ENCODE assay signal across 8 mouse cellular contexts in genomic region chr10:69211976-69212375, GRCm38 (mm10). TPM values are rescaled to one million over a fixed set of nuclear protein-coding genes. Genes with fewer than 3 reads are reported as not detected.
DNase-seq lines count a peak whose midpoint lies in the region; ATAC-seq and TF ChIP-seq lines count a peak whose summit lies in the region.

No protein-coding gene starts in this region.

- ATAC-seq in hindbrain, postnatal 0 days = peak; percentile 4; the same call in 1 of the 2 replicates
- no peak for ATAC-seq in limb, embryonic 15.5 days (ENCODE audit: insufficient number of reproducible peaks, low FRiP score, low TSS enrichment, low read depth)
- no peak for ATAC-seq in midbrain, postnatal 0 days (ENCODE audit: low FRiP score)

- H3K4me2 ChIP-seq in hindbrain, postnatal 0 days (ENCODE audit: low read depth, low read length) = peak overlapping the region; percentile 93
- H3K4me2 ChIP-seq in limb, embryonic 15.5 days = peak overlapping the region; percentile 84
- peak overlapping the region; percentile 94 for H3K4me2 ChIP-seq in midbrain, postnatal 0 days (ENCODE audit: low read depth, low read length, poor library complexity, severe bottlenecking)

- no peaks in the 10 kb centered on the region for H3K9me3 ChIP-seq in hindbrain, postnatal 0 days (ENCODE audit: low read length)
- H3K9me3 ChIP-seq in limb, embryonic 15.5 days = no peaks in the 10 kb centered on the region
- H3K9me3 ChIP-seq in midbrain, postnatal 0 days (ENCODE audit: low read length) = no peaks in the 10 kb centered on the region

- peaks cover 14% of the 10 kb centered on the region for H3K4me1 ChIP-seq in hindbrain, postnatal 0 days (ENCODE audit: insufficient read depth, low read length)
- peaks cover 16% of the 10 kb centered on the region for H3K4me1 ChIP-seq in limb, embryonic 15.5 days
- 0 out of 2 replicates have a peak, but pooled peaks cover 8% of the 10 kb centered on the region for H3K4me1 ChIP-seq in midbrain, postnatal 0 days (ENCODE audit: insufficient read depth, low read length)

- H3K36me3 ChIP-seq in hindbrain, postnatal 0 days (ENCODE audit: insufficient read depth, low read length) = no peaks in the 10 kb centered on the region
- H3K36me3 ChIP-seq in limb, embryonic 15.5 days = peaks cover 10% of the 10 kb centered on the region
- no peaks in the 10 kb centered on the region for H3K36me3 ChIP-seq in midbrain, postnatal 0 days (ENCODE audit: insufficient read depth, low read length)

- H3K4me3 ChIP-seq in hindbrain, postnatal 0 days (ENCODE audit: low read length) = peak overlapping the region; percentile 85
- peak overlapping the region; percentile 81 for H3K4me3 ChIP-seq in limb, embryonic 15.5 days
- H3K4me3 ChIP-seq in midbrain, postnatal 0 days (ENCODE audit: low read depth, low read length) = peak overlapping the region; percentile 83

- no peak for TF ChIP-seq CTCF in hindbrain, postnatal 0 days (IDR thresholded peaks at IDR 0.05; ENCODE audit: low read depth)
- TF ChIP-seq CTCF in midbrain, postnatal 0 days (IDR thresholded peaks at IDR 0.05) = no peak

- H3K9ac ChIP-seq in hindbrain, postnatal 0 days (replicated peaks; ENCODE audit: low read length) = peak overlapping the region; percentile 92
- peak overlapping the region; percentile 88 for H3K9ac ChIP-seq in limb, embryonic 15.5 days
- peak overlapping the region; percentile 91 for H3K9ac ChIP-seq in midbrain, postnatal 0 days (replicated peaks; ENCODE audit: low read length, poor library complexity, severe bottlenecking)

- peak overlapping the region; percentile 95 for H3K27ac ChIP-seq in hindbrain, postnatal 0 days
- peak overlapping the region; percentile 99 for H3K27ac ChIP-seq in limb, embryonic 15.5 days
- peak overlapping the region; percentile 97 for H3K27ac ChIP-seq in midbrain, postnatal 0 days (ENCODE audit: low read depth, low read length)

- no peaks in the 10 kb centered on the region for H3K27me3 ChIP-seq in hindbrain, postnatal 0 days (ENCODE audit: insufficient read depth, low read length)
- H3K27me3 ChIP-seq in limb, embryonic 15.5 days = no peaks in the 10 kb centered on the region
- H3K27me3 ChIP-seq in midbrain, postnatal 0 days (ENCODE audit: insufficient read depth, low read length) = no peaks in the 10 kb centered on the region

- DNase-seq in cerebellum, postnatal 14 days = peak; percentile 28
- no peak for DNase-seq in cerebellum, adult 11 months
- DNase-seq in adrenal gland, postnatal 25 days = peak; percentile 12
- peak; percentile 64 for DNase-seq in gastrocnemius, adult 18-20 months (ENCODE audit: low spot score)
- DNase-seq in hindbrain, postnatal 0 days (ENCODE audit: low spot score) = peak; percentile 62
- DNase-seq in midbrain, postnatal 0 days (ENCODE audit: low spot score) = peak; percentile 24
- DNase-seq in telencephalon, adult 2 months (ENCODE audit: low read depth, low spot score) = peak; percentile 46

- 2% methylated on average over 14 of the region's 14 CpGs for WGBS in hindbrain, postnatal 0 days
- WGBS in limb, embryonic 15.5 days = 4% methylated on average over 14 of the region's 14 CpGs
- 3% methylated on average over 14 of the region's 14 CpGs for WGBS in midbrain, postnatal 0 days

RNA-seq across cellular contexts. Expression of gene A930033H14Rik, which starts 0.9 kb away (rescaled TPM):
- total RNA-seq in adrenal gland, postnatal 25 days (2021) = 3.2 and 5.5 TPM in 2 replicates
- total RNA-seq in gastrocnemius, adult 18-20 months (2021) = 1 to 10 TPM; 4.4 to 4.8 TPM
- 0.47 and 0.61 TPM in 2 replicates for total RNA-seq in hindbrain, postnatal 0 days (2014; rRNA removed)
- 1.4 TPM in 2 replicates for polyA plus RNA-seq in hindbrain, postnatal 0 days (2015; fragmentation: Nextera tagmentation; extraction: Ambion mirVana)
- polyA plus RNA-seq in limb, embryonic 15.5 days (2015; fragmentation: Nextera tagmentation; extraction: Ambion mirVana) = 3.0 and 3.1 TPM in 2 replicates
- 0.93 and 1.3 TPM in 2 replicates for total RNA-seq in midbrain, postnatal 0 days (2014; rRNA removed)
- polyA plus RNA-seq in midbrain, postnatal 0 days (2015; fragmentation: Nextera tagmentation; extraction: Ambion mirVana) = 1.3 and 1.5 TPM in 2 replicates
